ENCODE assay signal across 28 mouse cellular contexts in the genomic region with DNA sequence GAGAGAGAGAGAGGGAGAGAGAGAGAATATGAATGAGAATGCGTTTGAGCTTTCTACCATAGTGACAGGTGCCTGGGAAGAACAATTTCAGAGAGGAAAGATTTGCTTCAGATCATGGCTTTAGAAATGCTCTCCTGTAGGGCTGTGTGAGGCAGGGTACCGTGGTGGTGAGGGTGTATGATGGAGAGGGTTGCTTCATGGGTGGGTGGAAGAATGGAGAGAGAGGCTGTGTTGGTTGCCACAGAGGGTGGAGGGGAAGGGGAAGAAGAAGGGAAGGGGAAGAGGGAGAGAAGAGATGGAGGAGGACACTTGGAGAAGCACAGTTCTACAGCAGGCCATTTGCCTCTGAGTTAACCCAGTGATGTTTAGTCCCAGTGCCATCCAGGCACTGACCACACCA. TPM values are rescaled to one million over a fixed set of nuclear protein-coding genes. Genes with fewer than 3 reads are reported as not detected.
DNase-seq lines count a peak whose midpoint lies in the region; ATAC-seq and TF ChIP-seq lines count a peak whose summit lies in the region.
"Had no signal": no experiment of that assay in that cellular context is flagged by ENCODE, and none has a peak within 500 bp of the region (broad histone marks: within the 10 kb centered on the region; RNA-seq: fewer than 3 reads in every experiment).

No protein-coding gene starts in this region.

- no peak overlapping the region for H3K27ac ChIP-seq in forebrain, embryonic 12.5 days
- H3K27ac ChIP-seq in forebrain, embryonic 13.5 days, result no peak overlapping the region
- H3K27ac ChIP-seq in spleen, adult 2 months (ENCODE audit: insufficient read depth, low read length), result peak overlapping the region; percentile 10; the same call in 1 of the 2 replicates
- H3K27ac ChIP-seq: embryonic facial prominence, embryonic 10.5 days; embryonic facial prominence, embryonic 13.5 days; heart, adult 2 months; heart, embryonic 15.5 days; hindbrain, embryonic 10.5 days; hindbrain, embryonic 13.5 days; intestine, embryonic 15.5 days had no signal

- no peak overlapping the region for H3K4me2 ChIP-seq in forebrain, embryonic 12.5 days
- H3K4me2 ChIP-seq in forebrain, embryonic 13.5 days, result no peak overlapping the region
- H3K4me2 ChIP-seq: embryonic facial prominence, embryonic 13.5 days; heart, embryonic 12.5 days; heart, embryonic 15.5 days; hindbrain, embryonic 13.5 days; intestine, embryonic 15.5 days had no signal

- no peak overlapping the region for H3K4me3 ChIP-seq in forebrain, embryonic 12.5 days (replicated peaks)
- no peak overlapping the region for H3K4me3 ChIP-seq in forebrain, embryonic 13.5 days
- H3K4me3 ChIP-seq in spleen, adult 2 months (ENCODE audit: extremely low read depth, insufficient read depth, insufficient read length), result no peak overlapping the region
- H3K4me3 ChIP-seq: embryonic facial prominence, embryonic 10.5 days; embryonic facial prominence, embryonic 13.5 days; erythroblast, embryonic 14.5 days; heart, adult 2 months; heart, embryonic 12.5 days; heart, embryonic 15.5 days; hindbrain, embryonic 10.5 days; hindbrain, embryonic 13.5 days; intestine, embryonic 15.5 days had no signal

- no peaks in the 10 kb centered on the region for H3K4me1 ChIP-seq in forebrain, embryonic 12.5 days
- H3K4me1 ChIP-seq in forebrain, embryonic 13.5 days, result 0 out of 2 replicates have a peak, but pooled peaks cover 4% of the 10 kb centered on the region
- peaks cover 19% of the 10 kb centered on the region; the same call in 1 of the 2 replicates for H3K4me1 ChIP-seq in spleen, adult 2 months (ENCODE audit: control insufficient read depth, insufficient read depth, insufficient read length)
- H3K4me1 ChIP-seq: hindbrain, embryonic 10.5 days; hindbrain, embryonic 13.5 days had no signal

- no peak for ATAC-seq in forebrain, embryonic 12.5 days (ENCODE audit: low FRiP score)
- no peak for ATAC-seq in forebrain, embryonic 13.5 days
- peak; percentile 40; the same call in 1 of the 2 replicates for ATAC-seq in megakaryocyte progenitor cell, adult 5-6 weeks (replicated peaks; ENCODE audit: poor library complexity)
- ATAC-seq in activated CD4-positive, CD25-positive, alpha-beta regulatory T cell, adult 4 months, result no peak
- ATAC-seq: forebrain, embryonic 14.5 days; forebrain, postnatal 0 days; hindbrain, embryonic 16.5 days; intestine, embryonic 15.5 days had no signal

- no peaks in the 10 kb centered on the region for H3K9me3 ChIP-seq in forebrain, embryonic 12.5 days
- H3K9me3 ChIP-seq in forebrain, embryonic 13.5 days (replicated peaks), result no peaks in the 10 kb centered on the region
- H3K9me3 ChIP-seq: embryonic facial prominence, embryonic 10.5 days; embryonic facial prominence, embryonic 13.5 days; heart, embryonic 12.5 days; heart, embryonic 15.5 days; hindbrain, embryonic 10.5 days; hindbrain, embryonic 13.5 days; intestine, embryonic 15.5 days had no signal

- H3K27me3 ChIP-seq in forebrain, embryonic 12.5 days, result no peaks in the 10 kb centered on the region
- H3K27me3 ChIP-seq in forebrain, embryonic 13.5 days, result no peaks in the 10 kb centered on the region
- H3K27me3 ChIP-seq in spleen, adult 2 months (ENCODE audit: control insufficient read depth, insufficient read depth, low read length), result no peaks in the 10 kb centered on the region
- H3K27me3 ChIP-seq: embryonic facial prominence, embryonic 13.5 days; heart, embryonic 12.5 days; heart, embryonic 15.5 days; hindbrain, embryonic 13.5 days; intestine, embryonic 15.5 days had no signal

- no peaks in the 10 kb centered on the region for H3K36me3 ChIP-seq in forebrain, embryonic 12.5 days (replicated peaks)
- no peaks in the 10 kb centered on the region for H3K36me3 ChIP-seq in forebrain, embryonic 13.5 days (ENCODE audit: poor library complexity, severe bottlenecking)
- no peaks in the 10 kb centered on the region for H3K36me3 ChIP-seq in spleen, adult 2 months (ENCODE audit: control insufficient read depth, insufficient read depth, low read length)
- H3K36me3 ChIP-seq: heart, embryonic 12.5 days; heart, embryonic 15.5 days; hindbrain, embryonic 13.5 days; intestine, embryonic 15.5 days had no signal

- 80% methylated on average over 2 of the region's 2 CpGs for WGBS in forebrain, embryonic 12.5 days
- WGBS in forebrain, embryonic 13.5 days, result 84% methylated on average over 2 of the region's 2 CpGs
- WGBS in spleen, adult 2 months, result 74% methylated on average over 2 of the region's 2 CpGs

- 0 out of 2 replicates have a peak overlapping the region, but pooled peaks have one; percentile 4 for H3K9ac ChIP-seq in forebrain, embryonic 12.5 days
- no peak overlapping the region for H3K9ac ChIP-seq in forebrain, embryonic 13.5 days
- H3K9ac ChIP-seq: embryonic facial prominence, embryonic 13.5 days; forebrain, postnatal 0 days; heart, embryonic 12.5 days; heart, embryonic 15.5 days; hindbrain, embryonic 13.5 days; intestine, embryonic 15.5 days had no signal

- no peak for TF ChIP-seq CTCF in spleen, adult 2 months (IDR thresholded peaks at IDR 0.05; ENCODE audit: extremely low read depth, insufficient read depth, insufficient read length, insufficient replicate concordance)

- no peak for TF ChIP-seq POLR2A in spleen, adult 2 months (IDR thresholded peaks at IDR 0.05; ENCODE audit: low read depth, low read length)

- DNase-seq in spleen, adult 2 months (ENCODE audit: low read depth in 1 of 2, low spot score in 2 of 2), result no peak
- no peak for DNase-seq in spleen, postnatal 36 days (ENCODE audit: low spot score in 2 of 2)
- DNase-seq: adrenal gland, postnatal 10 days; adrenal gland, postnatal 36 days; cerebellum, adult 2 months; cerebellum, adult 9-11 months; cerebellum, postnatal 25 days; embryo, embryonic 11 days; forebrain, postnatal 0 days; gastrocnemius, postnatal 25 days; heart, adult 2 months; heart, postnatal 10 days; heart, postnatal 36 days had no signal

RNA-seq across cellular contexts. Expression of gene Gpr18, which starts 17.8 kb away (rescaled TPM):
- polyA plus RNA-seq in forebrain, embryonic 12.5 days (2016; fragmentation: Nextera tagmentation; extraction: Ambion mirVana), result 0.20 and 0.35 TPM in 2 replicates
- 0.14 and 0.23 TPM in 2 replicates for polyA plus RNA-seq in forebrain, embryonic 13.5 days (2015; fragmentation: Nextera tagmentation; extraction: Ambion mirVana)
- polyA plus RNA-seq in spleen, adult 2 months (2012; rRNA removed), result 91.9 and 111 TPM in 2 replicates
- 0.68 and 2.1 TPM in 2 replicates for total RNA-seq in megakaryocyte progenitor cell, adult 5-6 weeks (2015)
- 0.34 and 1.9 TPM in 2 replicates for total RNA-seq in megakaryocyte progenitor cell, adult 5-6 weeks (2017)
- polyA plus RNA-seq in activated CD4-positive, CD25-positive, alpha-beta regulatory T cell, adult 4 months (2017; shearing (Covaris generic)), result 10 to 100 TPM; 83.8 to 86.0 TPM
- total RNA-seq: forebrain, postnatal 0 days; gastrocnemius, adult 8-10 months; gastrocnemius, postnatal 25 days had no signal
- polyA plus RNA-seq: cerebellum, adult 2 months; erythroblast, embryonic 14.5 days; forebrain, embryonic 14.5 days; forebrain, postnatal 0 days had no signal

RNA-seq across cellular contexts. Expression of gene Ubac2, which starts 19.4 kb away (rescaled TPM):
- 67.0 and 67.4 TPM in 2 replicates for polyA plus RNA-seq in forebrain, embryonic 12.5 days (2016; fragmentation: Nextera tagmentation; extraction: Ambion mirVana)
- polyA plus RNA-seq in forebrain, embryonic 13.5 days (2015; fragmentation: Nextera tagmentation; extraction: Ambion mirVana), result 56.4 and 63.6 TPM in 2 replicates
- polyA plus RNA-seq in spleen, adult 2 months (2012; rRNA removed), result 45.3 and 61.2 TPM in 2 replicates
- 31.1 and 33.5 TPM in 2 replicates for total RNA-seq in megakaryocyte progenitor cell, adult 5-6 weeks (2015)
- 19.0 and 25.2 TPM in 2 replicates for total RNA-seq in megakaryocyte progenitor cell, adult 5-6 weeks (2017)
- polyA plus RNA-seq in activated CD4-positive, CD25-positive, alpha-beta regulatory T cell, adult 4 months (2017; shearing (Covaris generic)), result 10 to 100 TPM; 62.5 to 75.1 TPM

Comparison
In these comparisons a context has a peak if more than half of its experiments do, and no peak if none do; other contexts are left out.
1. RNA of gene Gpr18, which starts 17.8 kb away (polyA plus RNA-seq): 91.9 to 111 TPM in spleen, adult 2 months and 83.8 to 86.0 TPM in activated CD4-positive, CD25-positive, alpha-beta regulatory T cell, adult 4 months; 0.20 to 0.35 TPM in forebrain, embryonic 12.5 days and 0.14 to 0.23 TPM in forebrain, embryonic 13.5 days; every median in the first group is over 10 times any median in the second.